Mouse (Mus musculus) lung, postnatal 14 days (tissue): ENCODE data around the gene Bex4.
"Not testable (repeated sequence)": the region's sequence is repeated elsewhere in the genome, so short reads cannot be mapped to it uniquely, and the experiment has no call there.

Source experiments
- DNase-seq: peaks from one replicate; pipeline ENCODE4 v3.0.0; 2021

Bex4 gene

GRCm38 (mm10) chrX:136138827-136139639, at the start of gene Bex4:
Gene Bex4, plus strand, starts transcription at chrX:136138996.
- DNase-seq, result not testable (repeated sequence)

- DNase-seq, result no peak
Measured at GRCm38 (mm10) chrX:136092497-136093279, 46.1 kb upstream of the Bex4 start.

GRCm38 (mm10) chrX:136094421-136094820, 44.4 kb upstream of the Bex4 start:
- no peak for DNase-seq

GRCm38 (mm10) chrX:136104046-136104723, 34.6 kb upstream of the Bex4 start:
- no peak for DNase-seq

- no peak for DNase-seq
Measured at GRCm38 (mm10) chrX:136104724-136105088, 34.1 kb upstream of the Bex4 start.

- DNase-seq, result peak; percentile 40
Measured at GRCm38 (mm10) chrX:136107942-136108341, 30.9 kb upstream of the Bex4 start.

- no peak for DNase-seq
Measured at GRCm38 (mm10) chrX:136115015-136115414, 23.8 kb upstream of the Bex4 start.

- DNase-seq, result no peak
Measured at GRCm38 (mm10) chrX:136115419-136115961, 23.3 kb upstream of the Bex4 start.

- DNase-seq, result no peak
Measured at GRCm38 (mm10) chrX:136127038-136127743, 11.6 kb upstream of the Bex4 start.

- DNase-seq, result peak; percentile 57
Measured at GRCm38 (mm10) chrX:136127744-136128064, 11.1 kb upstream of the Bex4 start.

GRCm38 (mm10) chrX:136135559-136135958, 3.2 kb upstream of the Bex4 start:
- no peak for DNase-seq

- DNase-seq, result not testable (repeated sequence)
Measured at GRCm38 (mm10) chrX:136139640-136140004, 826 bp downstream of the Bex4 start.

GRCm38 (mm10) chrX:136141385-136141784, 2.6 kb downstream of the Bex4 start:
- DNase-seq, result no peak

GRCm38 (mm10) chrX:136143711-136144110, 4.9 kb downstream of the Bex4 start:
- no peak for DNase-seq

GRCm38 (mm10) chrX:136144195-136144594, 5.4 kb downstream of the Bex4 start:
- DNase-seq, result no peak

GRCm38 (mm10) chrX:136170625-136171024, 31.8 kb downstream of the Bex4 start:
- no peak for DNase-seq

- DNase-seq, result peak; percentile 41
Measured at GRCm38 (mm10) chrX:136171189-136172117, 32.7 kb downstream of the Bex4 start.

- DNase-seq, result peak; percentile 79
Measured at GRCm38 (mm10) chrX:136172118-136172551, 33.3 kb downstream of the Bex4 start, which contains the start of gene Tceal8. Gene Tceal8, minus strand, starts transcription at chrX:136172342.

GRCm38 (mm10) chrX:136172786-136173185, 34.0 kb downstream of the Bex4 start:
- DNase-seq, result no peak

GRCm38 (mm10) chrX:136180897-136181553, 42.2 kb downstream of the Bex4 start:
- DNase-seq, result no peak

GRCm38 (mm10) chrX:136183107-136183506, 44.3 kb downstream of the Bex4 start:
- DNase-seq, result no peak
